Mouse (Mus musculus): ENCODE data around the gene Tpm3. TPM values are rescaled to one million over a fixed set of nuclear protein-coding genes. Genes with fewer than 3 reads are reported as not detected.
A peak's percentile ranks its signal among the peaks of the same experiment; 100 is the strongest.

The Tpm3 gene
- total and polyA plus RNA-seq, 3 experiments = 205 to 274 (median 273) TPM

- Histone ChIP-seq H3K4me3 (ENCODE audit: control insufficient read depth in 1 of 2, insufficient read depth in 1 of 2, low read depth in 2 of 2, low read length in 2 of 2) (no peak overlapping the region), H3K36me3 (ENCODE audit: control insufficient read depth in 1 of 2, insufficient read depth in 2 of 2, low read length in 2 of 2) (peaks cover 26 to 37% of the 10 kb centered on the region in 2 experiments), H3K9me3 (replicated peaks; ENCODE audit: insufficient read depth, low read length) (no peaks in the 10 kb centered on the region), H3K4me1 (ENCODE audit: control insufficient read depth in 1 of 2, insufficient read depth in 2 of 2, low read length in 2 of 2) (peaks cover 7 to 14% of the 10 kb centered on the region in 2 experiments), H3K9ac (ENCODE audit: control insufficient read depth, low read depth, low read length, poor library complexity, severe bottlenecking) (no peak overlapping the region), H3K79me2 (ENCODE audit: control insufficient read depth, insufficient read depth, low read length, poor library complexity) (peaks cover 57% of the 10 kb centered on the region), H3K27me3 (ENCODE audit: control insufficient read depth in 1 of 2, insufficient read depth in 2 of 2, low read length in 2 of 2) (no peaks in the 10 kb centered on the region), H3K27ac (ENCODE audit: control insufficient read depth, low read depth, low read length) (no peak overlapping the region)
- DNase-seq (ENCODE audit: low read depth, low spot score) = no peak
- TF ChIP-seq MYB (IDR thresholded peaks at IDR 0.05; ENCODE audit: low read depth, low read length) (0 out of 2 replicates have a peak, but pooled peaks have one; percentile 20), CHD1 (IDR thresholded peaks at IDR 0.05; ENCODE audit: low read depth, low read length) (0 out of 2 replicates have a peak, but pooled peaks have one; percentile 45), USF2 (IDR thresholded peaks at IDR 0.05; ENCODE audit: borderline replicate concordance in 1 of 2, insufficient read depth in 1 of 2, low read depth in 1 of 2, low read length in 2 of 2) (no peak)
Observed at GRCm38 (mm10) chr3:90049691-90050090, 22.8 kb upstream of the Tpm3 start.

- H3K9me3 ChIP-seq (replicated peaks; ENCODE audit: insufficient read depth, low read length) = no peaks in the 10 kb centered on the region
- peaks cover 11 to 14% of the 10 kb centered on the region in 2 experiments for H3K4me1 ChIP-seq (ENCODE audit: control insufficient read depth in 1 of 2, insufficient read depth in 2 of 2, low read length in 2 of 2)
- peak within 1 kb of the TSS; percentile 98 for H3K9ac ChIP-seq (ENCODE audit: control insufficient read depth, low read depth, low read length, poor library complexity, severe bottlenecking)
- DNase-seq (ENCODE audit: low read depth, low spot score) = peak; percentile 87
- peaks cover 64% of the 10 kb centered on the region for H3K79me2 ChIP-seq (ENCODE audit: control insufficient read depth, insufficient read depth, low read length, poor library complexity)
- H3K27ac ChIP-seq (ENCODE audit: control insufficient read depth, low read depth, low read length) = peak within 1 kb of the TSS; percentile 88
- H3K4me3 ChIP-seq (ENCODE audit: control insufficient read depth in 1 of 2, insufficient read depth in 1 of 2, low read depth in 2 of 2, low read length in 2 of 2) = peak within 1 kb of the TSS; percentile 94 to 96
- no peaks in the 10 kb centered on the region for H3K27me3 ChIP-seq (ENCODE audit: control insufficient read depth in 1 of 2, insufficient read depth in 2 of 2, low read length in 2 of 2)
- peaks cover 35 to 50% of the 10 kb centered on the region in 2 experiments for H3K36me3 ChIP-seq (ENCODE audit: control insufficient read depth in 1 of 2, insufficient read depth in 2 of 2, low read length in 2 of 2)
- TF ChIP-seq MYC (IDR thresholded peaks at IDR 0.05; ENCODE audit: low read depth, low read length) (peak; percentile 72), UBTF (IDR thresholded peaks at IDR 0.05; ENCODE audit: borderline replicate concordance, insufficient read depth, low read depth, low read length) (peak; percentile 100), EP300 (IDR thresholded peaks at IDR 0.05; ENCODE audit: low read depth in 1 of 2, low read length in 2 of 2) (0 out of 4 replicates have a peak, but pooled peaks of 1 of the 2 experiments have one; percentile 14), ZKSCAN1 (IDR thresholded peaks at IDR 0.05; ENCODE audit: low read depth, low read length) (no peak), E2F4 (IDR thresholded peaks at IDR 0.05; ENCODE audit: borderline replicate concordance, low read depth, low read length) (no peak), GABPA (IDR thresholded peaks at IDR 0.05; ENCODE audit: low read depth, low read length) (no peak), SIN3A (IDR thresholded peaks at IDR 0.05; ENCODE audit: low read length) (peak; percentile 51), MYB (IDR thresholded peaks at IDR 0.05; ENCODE audit: low read depth, low read length) (no peak), POLR2A (IDR thresholded peaks at IDR 0.05; ENCODE audit: control insufficient read depth in 1 of 2, insufficient read depth in 1 of 2, low read depth in 1 of 2, low read length in 2 of 2, poor library complexity in 1 of 2) (peak; percentile 40 to 69; a peak in 3 of 4 replicates), MEF2A (IDR thresholded peaks at IDR 0.05; ENCODE audit: extremely low read depth, insufficient replicate concordance, low read depth, low read length, poor library complexity, severe bottlenecking) (no peak), BHLHE40 (IDR thresholded peaks at IDR 0.05; ENCODE audit: borderline replicate concordance, low read depth, low read length) (0 out of 2 replicates have a peak, but pooled peaks have one; percentile 24), ZC3H11A (IDR thresholded peaks at IDR 0.05; ENCODE audit: low read depth, low read length) (no peak), ETS1 (IDR thresholded peaks at IDR 0.05; ENCODE audit: low read depth, low read length) (no peak), RCOR1 (IDR thresholded peaks at IDR 0.05; ENCODE audit: low read depth, low read length) (0 out of 2 replicates have a peak, but pooled peaks have one; percentile 17), MAFK (IDR thresholded peaks at IDR 0.05; ENCODE audit: borderline replicate concordance, low read depth, low read length) (no peak), MAZ (IDR thresholded peaks at IDR 0.05; ENCODE audit: low read depth, low read length) (peak; percentile 84), ELF1 (IDR thresholded peaks at IDR 0.05; ENCODE audit: low read depth, low read length) (peak; percentile 54; the same call in 1 of the 2 replicates), ZMIZ1 (IDR thresholded peaks at IDR 0.05; ENCODE audit: low read depth, low read length) (no peak; the same call in 1 of the 2 replicates), RAD21 (IDR thresholded peaks at IDR 0.05; ENCODE audit: low read depth, low read length) (no peak), NELFE (IDR thresholded peaks at IDR 0.05; ENCODE audit: low read depth, low read length) (no peak), MAX (IDR thresholded peaks at IDR 0.05; ENCODE audit: low read length) (0 out of 2 replicates have a peak, but pooled peaks have one; percentile 66), KAT2A (conservative IDR thresholded peaks at IDR 0.05; ENCODE audit: low read depth, low read length) (no peak), JUND (IDR thresholded peaks at IDR 0.05; ENCODE audit: low read depth, low read length) (no peak), ZNF384 (IDR thresholded peaks at IDR 0.05; ENCODE audit: low read depth, low read length) (no peak), NRF1 (IDR thresholded peaks at IDR 0.05; ENCODE audit: insufficient read depth, low read depth, low read length, poor library complexity, severe bottlenecking) (no peak), GATA1 (IDR thresholded peaks at IDR 0.05; ENCODE audit: low read depth, low read length) (no peak)
Observed at GRCm38 (mm10) chr3:90051441-90052350, 20.8 kb upstream of the Tpm3 start, which contains the start of gene 4933434E20Rik. Gene 4933434E20Rik, plus strand, starts transcription at chr3:90051636.
